Comparison of ENCODE assay signal across 16 mouse cellular contexts in genomic region chr2:124905076-124905475, GRCm38 (mm10).
DNase-seq lines count a peak whose midpoint lies in the region; TF ChIP-seq lines count a peak whose summit lies in the region.
"Had no signal": no experiment of that assay in that cellular context is flagged by ENCODE, and none has a peak within 500 bp of the region (broad histone marks: within the 10 kb centered on the region; RNA-seq: fewer than 3 reads in every experiment).

No protein-coding gene starts in this region.

- H3K27ac ChIP-seq in layer of hippocampus, adult 2 months, result no peak overlapping the region
- H3K27ac ChIP-seq: hindbrain, embryonic 13.5 days; liver, embryonic 14.5 days; midbrain, embryonic 12.5 days; neural tube, embryonic 15.5 days had no signal

- peak; percentile 62 for TF ChIP-seq CTCF in layer of hippocampus, adult 2 months (conservative IDR thresholded peaks at IDR 0.05)

- no peak overlapping the region for H3K4me3 ChIP-seq in layer of hippocampus, adult 2 months
- H3K4me3 ChIP-seq: hindbrain, embryonic 13.5 days; midbrain, embryonic 12.5 days; neural tube, embryonic 15.5 days had no signal

- peak; percentile 14 for DNase-seq in adrenal gland, adult 2 months
- no peak for DNase-seq in adrenal gland, postnatal 25 days
- no peak for DNase-seq in layer of hippocampus, adult 2 months (ENCODE audit: low spot score in 2 of 2)
- no peak for DNase-seq in layer of hippocampus, postnatal 10 days (ENCODE audit: low spot score in 2 of 2)
- DNase-seq in R1 (ENCODE audit: low read depth, low spot score), result peak; percentile 30
- peak; percentile 55 for DNase-seq in lung, postnatal 14 days
- no peak for DNase-seq in retina, postnatal 1 day
- DNase-seq in cerebellum, adult 18-20 months, result no peak
- DNase-seq: B cell, adult 2 months; gastrocnemius, postnatal 25 days; layer of hippocampus, postnatal 36 days; thymus, postnatal 4 days had no signal

Comparison
In these comparisons a context has a peak if more than half of its experiments do, and no peak if none do; other contexts are left out.
1. DNase-seq: peak in adrenal gland, adult 2 months (single experiment), R1 (single experiment) and lung, postnatal 14 days (single experiment); none in adrenal gland, postnatal 25 days (single experiment), layer of hippocampus, adult 2 months (0 of 2), layer of hippocampus, postnatal 10 days (0 of 2), retina, postnatal 1 day (single experiment) and cerebellum, adult 18-20 months (0 of 2).